Mouse (Mus musculus) E14TG2a.4 (cell line): Measurements from ENCODE around the gene Elavl3.

Experiments
- H3K27me3 ChIP-seq: 2 replicates; pipeline ENCODE4 v1.6.1; 2014; ENCODE audit warnings: low read length, control low read depth; ENCODE audit not compliant: insufficient read depth
- H3K36me3 ChIP-seq: 2 replicates; pipeline ENCODE4 v1.6.1; 2014; ENCODE audit warnings: low read length, control low read depth; ENCODE audit not compliant: insufficient read depth
- H3K4me1 ChIP-seq: replicated peaks from 2 replicates; pipeline ENCODE4 v1.6.1; 2014; ENCODE audit warnings: low read depth, low read length, control low read depth
- H3K4me3 ChIP-seq: replicated peaks from 2 replicates; pipeline ENCODE4 v1.5.1; 2014; ENCODE audit warnings: mild to moderate bottlenecking, low read length
- H3K9me3 ChIP-seq: 2 replicates; pipeline ENCODE4 v1.6.1; 2014; ENCODE audit warnings: low read length, control low read depth
- CTCF ChIP-seq: conservative IDR thresholded peaks from 2 replicates; pipeline ENCODE4 v1.5.1; 2014; ENCODE audit warnings: low read length
- NANOG ChIP-seq: IDR thresholded peaks from 2 replicates; pipeline ENCODE4 v1.6.1; 2014; ENCODE audit warnings: borderline replicate concordance, low read length, mixed read lengths
- POU5F1 ChIP-seq: IDR thresholded peaks from 2 replicates; pipeline ENCODE4 v1.6.1; 2014; ENCODE audit warnings: low read length, borderline replicate concordance

The Elavl3 gene

DNA sequence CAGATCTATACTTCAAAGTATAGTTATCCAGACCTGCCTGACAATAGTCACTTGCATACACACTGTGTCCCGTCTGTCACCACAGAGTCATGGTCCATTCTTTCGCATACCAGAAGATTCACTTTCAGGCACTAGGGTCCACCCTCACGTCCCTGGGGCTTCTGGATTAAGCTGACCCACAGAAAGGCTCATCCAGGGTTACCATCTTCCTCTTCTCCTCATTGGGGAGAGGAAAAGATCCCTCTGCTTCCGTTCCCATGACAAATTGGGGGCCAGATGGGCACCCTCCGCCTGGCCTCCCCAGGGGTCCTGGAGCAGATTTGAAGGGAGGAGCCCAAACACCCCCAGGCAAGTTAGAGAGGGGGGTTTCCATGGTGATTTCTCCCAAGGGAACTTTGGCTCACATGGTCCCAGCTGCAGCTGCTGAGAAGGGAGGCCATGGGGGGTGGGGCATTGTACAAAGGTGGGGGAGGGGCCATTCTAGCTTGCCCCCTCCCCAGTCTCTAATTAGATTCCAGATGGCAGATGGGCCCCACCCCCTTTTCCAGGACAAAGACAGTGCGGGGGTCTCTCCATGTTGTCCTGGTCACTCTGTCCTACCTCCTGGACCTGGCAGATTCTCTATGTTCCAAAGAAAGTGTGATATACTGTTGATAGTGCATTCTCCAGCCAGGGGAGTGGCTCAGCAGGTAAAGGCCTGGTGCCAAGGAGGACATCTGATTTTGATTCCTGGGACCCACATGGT is 16.4 kb downstream of the Elavl3 start:
- no peak for TF ChIP-seq CTCF
- no peak for TF ChIP-seq POU5F1
- no peak for TF ChIP-seq NANOG
- H3K4me3 ChIP-seq = no peak overlapping the region; the same call in 1 of the 2 replicates
- no peaks in the 10 kb centered on the region for H3K9me3 ChIP-seq
- H3K27me3 ChIP-seq = no peaks in the 10 kb centered on the region
- peaks cover 25% of the 10 kb centered on the region for H3K36me3 ChIP-seq
- peaks cover 54% of the 10 kb centered on the region for H3K4me1 ChIP-seq

DNA sequence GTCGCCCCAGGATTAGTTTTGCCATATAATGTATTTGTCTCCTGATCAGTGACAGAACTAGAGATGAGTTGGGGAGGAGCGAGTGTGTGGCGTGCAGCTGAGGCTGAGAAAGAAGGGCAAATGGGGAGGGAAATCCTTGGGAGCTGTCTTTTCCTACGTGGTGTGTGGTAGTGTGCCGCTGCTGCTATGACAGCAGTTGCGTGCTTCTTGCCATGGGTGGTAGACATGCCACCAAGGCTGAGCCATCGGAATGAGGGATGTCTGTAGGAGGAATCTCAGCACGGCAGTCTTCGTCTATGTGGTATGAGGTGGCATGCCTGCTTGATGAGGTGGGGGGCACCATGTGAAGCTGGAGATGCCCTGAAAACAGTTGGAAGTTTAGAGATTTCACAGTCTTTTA is 21.4 kb downstream of the Elavl3 start:
- no peak overlapping the region for H3K4me3 ChIP-seq
- H3K27me3 ChIP-seq = no peaks in the 10 kb centered on the region
- no peak for TF ChIP-seq POU5F1
- TF ChIP-seq NANOG = no peak
- no peak for TF ChIP-seq CTCF
- H3K9me3 ChIP-seq = 0 out of 2 replicates have a peak, but pooled peaks cover 2% of the 10 kb centered on the region
- H3K4me1 ChIP-seq = peaks cover 58% of the 10 kb centered on the region
- peaks cover 41% of the 10 kb centered on the region for H3K36me3 ChIP-seq

DNA sequence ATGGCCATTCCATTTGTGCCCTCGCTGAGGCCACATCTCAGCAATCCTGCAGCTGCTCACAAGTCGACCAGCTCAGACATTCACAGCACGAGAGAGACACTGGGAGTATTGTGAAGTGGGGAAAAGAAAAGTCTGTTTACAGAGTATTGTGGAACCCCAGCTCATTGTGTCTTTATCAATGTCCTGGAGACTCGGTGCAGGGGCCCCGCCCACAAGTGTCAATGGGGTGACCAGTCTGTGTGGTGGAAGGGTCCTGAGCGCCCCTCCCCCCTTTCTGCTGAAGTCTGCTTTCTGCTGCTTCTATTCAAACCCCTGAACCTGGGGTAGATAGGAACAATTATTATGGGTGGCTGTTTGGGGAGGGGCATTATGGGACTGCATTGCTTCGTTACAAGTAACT is 23.4 kb downstream of the Elavl3 start:
- Histone ChIP-seq H3K36me3 (peaks cover 42% of the 10 kb centered on the region), H3K4me3 (no peak overlapping the region), H3K9me3 (0 out of 2 replicates have a peak, but pooled peaks cover 2% of the 10 kb centered on the region), H3K4me1 (peaks cover 53% of the 10 kb centered on the region), H3K27me3 (no peaks in the 10 kb centered on the region)
- TF ChIP-seq NANOG (no peak), POU5F1 (no peak), CTCF (no peak)

DNA sequence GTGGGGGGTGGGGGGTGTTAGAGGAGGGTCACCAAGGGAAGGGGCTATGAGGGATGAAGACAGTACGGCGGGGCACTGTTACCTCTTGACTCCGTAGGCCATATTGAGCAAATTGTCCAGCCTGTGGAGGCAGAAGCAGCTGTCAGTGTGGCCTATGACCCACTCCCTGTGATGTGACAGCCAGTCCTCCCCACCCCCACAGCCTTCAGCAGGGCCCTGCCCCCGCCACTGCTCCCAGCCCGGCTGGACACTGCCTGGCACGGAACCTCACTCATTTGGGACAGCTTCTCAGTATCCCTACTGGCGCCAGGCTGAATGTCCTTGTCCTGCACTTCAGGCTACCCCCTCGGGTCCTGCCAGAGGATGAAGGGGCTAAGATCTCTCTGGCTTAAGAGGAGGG is 27.2 kb downstream of the Elavl3 start:
- 0 out of 2 replicates have a peak, but pooled peaks cover 2% of the 10 kb centered on the region for H3K27me3 ChIP-seq
- H3K36me3 ChIP-seq = peaks cover 22% of the 10 kb centered on the region

DNA sequence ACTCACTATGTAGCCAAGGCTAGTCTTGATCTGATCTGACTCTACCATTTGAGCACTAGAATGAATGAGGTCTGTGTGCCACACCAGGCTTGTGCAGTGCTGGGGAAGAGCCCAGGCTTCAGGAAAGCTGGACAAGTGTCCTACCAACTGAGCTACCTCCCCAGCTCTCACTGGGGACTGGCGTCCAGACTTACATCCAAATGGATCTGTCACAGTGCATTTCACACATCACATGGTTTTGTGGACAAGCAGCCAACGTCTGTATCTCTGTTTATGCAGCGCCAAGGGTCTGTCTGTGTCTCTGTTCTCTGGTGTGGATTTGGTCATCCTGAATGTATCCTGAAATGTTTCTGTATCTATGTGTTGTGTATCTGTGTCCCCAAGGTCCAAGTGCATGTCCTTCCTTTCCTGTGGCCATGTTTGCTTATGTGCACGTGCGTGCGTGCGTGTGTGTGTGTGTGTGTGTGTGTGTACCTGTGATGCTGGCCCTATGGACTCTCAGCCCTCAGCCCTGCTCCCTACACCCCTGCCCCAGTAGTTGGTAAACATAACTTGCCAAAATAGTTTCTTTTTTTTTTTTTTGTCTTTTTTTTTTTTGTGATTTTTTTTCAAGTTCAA is 34.5 kb downstream of the Elavl3 start:
- TF ChIP-seq POU5F1 (no peak), NANOG (no peak)
- no peak overlapping the region for H3K4me3 ChIP-seq
- 0 out of 2 replicates have a peak, but pooled peaks cover 5% of the 10 kb centered on the region for H3K27me3 ChIP-seq
- peaks cover 64% of the 10 kb centered on the region for H3K4me1 ChIP-seq
- peaks cover 30% of the 10 kb centered on the region for H3K36me3 ChIP-seq
- no peaks in the 10 kb centered on the region for H3K9me3 ChIP-seq

More for the DNA sequence above, 27.2 kb downstream of the Elavl3 start:
- H3K4me1 ChIP-seq = peaks cover 40% of the 10 kb centered on the region
- TF ChIP-seq CTCF = no peak
- no peak for TF ChIP-seq POU5F1
- no peak for TF ChIP-seq NANOG
- no peak overlapping the region for H3K4me3 ChIP-seq
- no peaks in the 10 kb centered on the region for H3K9me3 ChIP-seq

DNA sequence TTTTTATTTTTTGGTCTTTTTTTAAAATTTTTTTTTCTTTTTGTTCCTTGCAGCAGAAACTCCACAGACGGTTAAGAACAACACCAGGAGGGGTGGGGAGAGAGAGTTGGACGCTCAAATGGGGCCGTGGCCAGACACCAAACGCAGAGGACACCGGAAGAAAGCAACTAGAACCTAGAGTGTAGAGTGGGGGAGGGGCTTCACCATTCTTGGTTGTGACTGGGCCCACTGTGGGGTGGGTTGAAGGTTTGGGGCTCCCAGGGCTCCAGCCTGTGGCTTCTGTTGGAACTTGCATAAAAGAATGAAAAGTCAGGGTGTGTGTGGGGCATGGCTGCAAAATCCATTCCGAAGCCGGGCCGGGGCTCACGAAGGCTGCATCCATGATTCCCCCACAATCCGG is 35.6 kb downstream of the Elavl3 start:
- H3K4me3 ChIP-seq = peak overlapping the region; percentile 41; the same call in 1 of the 2 replicates
- TF ChIP-seq POU5F1 (no peak), NANOG (no peak), CTCF (no peak)
- H3K9me3 ChIP-seq = no peaks in the 10 kb centered on the region
- H3K27me3 ChIP-seq = 0 out of 2 replicates have a peak, but pooled peaks cover 5% of the 10 kb centered on the region
- H3K4me1 ChIP-seq = peaks cover 74% of the 10 kb centered on the region
- H3K36me3 ChIP-seq = peaks cover 40% of the 10 kb centered on the region

DNA sequence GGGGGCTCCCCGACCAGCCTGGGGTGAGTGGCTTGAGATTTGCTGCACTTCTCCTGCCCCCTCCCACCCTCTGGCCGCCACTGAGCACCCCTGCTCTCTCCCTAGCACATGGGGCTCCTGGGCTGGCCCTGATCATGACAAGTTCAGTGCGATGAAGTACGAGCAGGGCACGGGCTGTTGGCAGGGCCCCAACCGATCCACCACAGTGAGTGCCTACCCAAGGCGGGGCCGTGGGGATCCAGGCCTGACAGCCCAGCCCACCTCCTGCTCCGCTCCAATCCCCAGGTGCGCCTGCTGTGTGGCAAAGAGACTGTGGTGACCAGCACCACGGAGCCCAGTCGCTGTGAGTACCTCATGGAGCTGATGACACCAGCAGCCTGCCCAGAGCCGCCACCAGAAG is 39.1 kb downstream of the Elavl3 start:
- Histone ChIP-seq H3K27me3 (no peaks in the 10 kb centered on the region), H3K9me3 (no peaks in the 10 kb centered on the region), H3K36me3 (peaks cover 75% of the 10 kb centered on the region), H3K4me1 (peaks cover 89% of the 10 kb centered on the region), H3K4me3 (peak overlapping the region; percentile 49)
- TF ChIP-seq NANOG = no peak
- no peak for TF ChIP-seq CTCF
- no peak for TF ChIP-seq POU5F1

DNA sequence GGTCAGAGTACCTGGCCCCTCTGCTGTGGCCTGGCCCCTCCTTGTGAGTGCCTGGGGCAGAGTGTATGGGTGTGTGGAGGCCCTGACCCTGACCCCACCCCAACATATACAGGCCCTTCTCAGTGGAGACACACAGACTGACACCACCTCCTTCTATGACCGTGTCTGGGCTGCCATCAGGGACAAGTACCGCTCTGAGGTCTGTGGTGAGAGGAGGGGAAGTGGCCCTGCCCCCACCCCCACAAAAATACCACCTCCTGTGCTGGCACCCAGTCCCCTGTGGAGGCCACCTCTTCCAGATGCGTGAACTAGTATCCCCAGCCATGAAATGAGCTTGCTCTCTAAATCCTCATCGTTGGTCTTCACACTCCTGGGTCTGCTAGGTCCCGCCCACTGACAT is 40.8 kb downstream of the Elavl3 start:
- no peaks in the 10 kb centered on the region for H3K27me3 ChIP-seq
- TF ChIP-seq CTCF (no peak), NANOG (no peak), POU5F1 (no peak)

DNA sequence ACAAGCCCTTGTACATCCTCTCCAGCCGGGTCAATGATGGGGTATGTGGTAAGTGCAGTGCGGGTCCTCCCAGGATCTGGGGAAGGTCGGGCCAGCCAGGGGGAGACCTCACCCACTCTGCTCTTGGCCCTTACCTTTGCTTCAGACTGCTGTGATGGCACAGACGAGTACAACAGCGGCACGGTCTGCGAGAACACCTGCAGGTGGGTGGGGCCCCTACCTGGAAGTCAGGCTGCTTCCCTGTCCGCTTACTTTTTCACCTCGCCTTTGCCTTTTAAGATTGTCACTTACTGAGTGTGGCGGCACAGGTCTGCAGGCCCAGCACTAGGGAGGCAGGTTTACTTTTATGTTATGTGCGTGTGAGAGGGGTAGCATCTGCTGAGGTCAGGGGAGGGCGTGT is 47.3 kb downstream of the Elavl3 start:
- no peaks in the 10 kb centered on the region for H3K27me3 ChIP-seq
- no peaks in the 10 kb centered on the region for H3K9me3 ChIP-seq
- peak overlapping the region; percentile 95 for H3K4me3 ChIP-seq
- peaks cover 60% of the 10 kb centered on the region for H3K36me3 ChIP-seq
- no peak for TF ChIP-seq POU5F1
- TF ChIP-seq NANOG = no peak
- no peak for TF ChIP-seq CTCF
- H3K4me1 ChIP-seq = peaks cover 64% of the 10 kb centered on the region

More for the DNA sequence above, 40.8 kb downstream of the Elavl3 start:
- peaks cover 92% of the 10 kb centered on the region for H3K36me3 ChIP-seq
- H3K4me1 ChIP-seq = peaks cover 90% of the 10 kb centered on the region
- H3K4me3 ChIP-seq = no peak overlapping the region
- no peaks in the 10 kb centered on the region for H3K9me3 ChIP-seq
